Mouse (Mus musculus) CH12.LX (cell line): Measurements from ENCODE around the gene Asb1.

ENCODE experiments used
- HCFC1 ChIP-seq: IDR thresholded peaks from 2 replicates; pipeline ENCODE4 v1.6.1; 2012; ENCODE audit warnings: low read depth, mild to moderate bottlenecking, inconsistent platforms, low read length, improper control_type of control experiment
- MEF2A ChIP-seq: IDR thresholded peaks from 2 replicates; pipeline ENCODE4 v1.6.1; 2014; ENCODE audit warnings: low read depth, mild to moderate bottlenecking, inconsistent platforms, low read length, improper control_type of control experiment, borderline replicate concordance
- POLR2A ChIP-seq: IDR thresholded peaks from 2 replicates; pipeline ENCODE4 v1.6.1; 2011; ENCODE audit warnings: low read depth, mild to moderate bottlenecking, improper control_type of control experiment, low read length

DNA sequence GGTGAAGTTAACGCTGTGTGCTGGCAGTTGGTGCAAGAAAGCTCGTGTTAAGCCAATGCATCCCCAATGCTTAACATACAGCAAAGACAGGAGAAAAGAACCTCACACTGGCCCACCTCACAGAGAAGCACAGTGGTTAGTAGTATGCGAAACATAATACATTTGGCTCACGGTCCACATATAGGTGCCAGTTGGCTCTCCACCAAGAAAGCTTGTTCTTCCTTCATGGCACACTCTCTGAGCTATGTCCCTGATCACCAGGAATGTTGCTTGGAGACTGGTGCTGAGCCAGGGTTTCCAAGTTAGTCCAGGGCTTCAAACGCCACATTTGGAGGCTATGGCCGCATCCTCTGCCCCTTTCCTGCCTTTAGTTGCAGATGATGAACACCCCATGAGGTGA is 20.9 kb downstream of the Asb1 start:
- TF ChIP-seq POLR2A (no peak), MEF2A (no peak), HCFC1 (no peak)
